ENCODE assay signal across 15 mouse cellular contexts in genomic region chr19:5603664-5604063, GRCm38 (mm10). TPM values are rescaled to one million over a fixed set of nuclear protein-coding genes. Genes with fewer than 3 reads are reported as not detected.
DNase-seq lines count a peak whose midpoint lies in the region; ATAC-seq lines count a peak whose summit lies in the region.
"Had no signal": no experiment of that assay in that cellular context is flagged by ENCODE, and none has a peak within 500 bp of the region (broad histone marks: within the 10 kb centered on the region; RNA-seq: fewer than 3 reads in every experiment).

No protein-coding gene starts in this region.

- no peak overlapping the region for H3K4me2 ChIP-seq in heart, embryonic 15.5 days
- no peak overlapping the region for H3K4me2 ChIP-seq in neural tube, embryonic 13.5 days

- peaks cover 22% of the 10 kb centered on the region for H3K4me1 ChIP-seq in heart, embryonic 15.5 days (replicated peaks)
- H3K4me1 ChIP-seq in neural tube, embryonic 13.5 days (replicated peaks), result peaks cover 33% of the 10 kb centered on the region

- no peaks in the 10 kb centered on the region for H3K27me3 ChIP-seq in heart, embryonic 15.5 days
- no peaks in the 10 kb centered on the region for H3K27me3 ChIP-seq in neural tube, embryonic 13.5 days
- H3K27me3 ChIP-seq: CH12.LX had no signal

- no peaks in the 10 kb centered on the region for H3K9me3 ChIP-seq in heart, embryonic 15.5 days (replicated peaks)
- H3K9me3 ChIP-seq in neural tube, embryonic 13.5 days, result no peaks in the 10 kb centered on the region

- WGBS in heart, embryonic 15.5 days, result 88% methylated on average over 7 of the region's 7 CpGs
- 89% methylated on average over 7 of the region's 7 CpGs for WGBS in neural tube, embryonic 13.5 days

- peak overlapping the region; percentile 81; the same call in 1 of the 2 replicates for H3K4me3 ChIP-seq in heart, embryonic 15.5 days
- H3K4me3 ChIP-seq in neural tube, embryonic 13.5 days, result no peak overlapping the region

- H3K36me3 ChIP-seq in heart, embryonic 15.5 days, result peaks cover 59% of the 10 kb centered on the region
- H3K36me3 ChIP-seq in neural tube, embryonic 13.5 days, result peaks cover 60% of the 10 kb centered on the region

- ATAC-seq in heart, embryonic 15.5 days (replicated peaks; ENCODE audit: insufficient number of reproducible peaks, insufficient read depth, low FRiP score, low read depth), result no peak
- no peak for ATAC-seq in neural tube, embryonic 13.5 days (ENCODE audit: low read depth)

- peak; percentile 20 for DNase-seq in cerebellum, adult 11-12 months
- no peak for DNase-seq in cerebellum, adult 11 months
- DNase-seq in heart, adult 18-20 months, result no peak
- no peak for DNase-seq in neural tube, embryonic 10.5 days (ENCODE audit: extremely low spot score, low spot score)
- no peak for DNase-seq in thymus, postnatal 10 days (ENCODE audit: low spot score in 2 of 2)
- no peak for DNase-seq in lung, adult 18-20 months
- DNase-seq: gastrocnemius, postnatal 25 days; heart, postnatal 10 days; left cerebral cortex, postnatal 4 days; lung, postnatal 10 days; thymus, postnatal 25 days had no signal

- H3K27ac ChIP-seq in heart, embryonic 15.5 days, result no peak overlapping the region
- H3K27ac ChIP-seq in neural tube, embryonic 13.5 days (replicated peaks), result no peak overlapping the region

- H3K9ac ChIP-seq in heart, embryonic 15.5 days, result 0 out of 2 replicates have a peak overlapping the region, but pooled peaks have one; percentile 4
- H3K9ac ChIP-seq in neural tube, embryonic 13.5 days, result peak overlapping the region; percentile 94; the same call in 1 of the 2 replicates

RNA-seq across cellular contexts. Expression of gene Rnaseh2c, which starts 2.0 kb away (rescaled TPM):
- polyA plus RNA-seq in heart, embryonic 15.5 days (2015; fragmentation: Nextera tagmentation; extraction: Ambion mirVana), result 89.7 and 96.1 TPM in 2 replicates
- 10 to 100 TPM; 56.5 to 59.3 TPM for total RNA-seq in heart, adult 18-20 months (2021)
- polyA plus RNA-seq in neural tube, embryonic 13.5 days (2015; fragmentation: Nextera tagmentation; extraction: Ambion mirVana), result 79.2 and 87.8 TPM in 2 replicates

RNA-seq across cellular contexts. Expression of gene Kat5, which starts 6.4 kb away (rescaled TPM):
- 29.6 and 35.3 TPM in 2 replicates for polyA plus RNA-seq in heart, embryonic 15.5 days (2015; fragmentation: Nextera tagmentation; extraction: Ambion mirVana)
- 10 to 100 TPM; 20.5 to 31.3 TPM for total RNA-seq in heart, adult 18-20 months (2021)
- polyA plus RNA-seq in neural tube, embryonic 13.5 days (2015; fragmentation: Nextera tagmentation; extraction: Ambion mirVana), result 72.3 and 77.2 TPM in 2 replicates

RNA-seq across cellular contexts. Expression of gene Rela, which starts 33.6 kb away (rescaled TPM):
- 33.2 and 46.7 TPM in 2 replicates for polyA plus RNA-seq in heart, embryonic 15.5 days (2015; fragmentation: Nextera tagmentation; extraction: Ambion mirVana)
- total RNA-seq in heart, adult 18-20 months (2021), result 10 to 100 TPM; 25.4 to 30.2 TPM
- polyA plus RNA-seq in neural tube, embryonic 13.5 days (2015; fragmentation: Nextera tagmentation; extraction: Ambion mirVana), result 33.8 and 36.5 TPM in 2 replicates

RNA-seq across cellular contexts. Expression of gene Ap5b1, which starts 35.8 kb away (rescaled TPM):
- polyA plus RNA-seq in heart, embryonic 15.5 days (2015; fragmentation: Nextera tagmentation; extraction: Ambion mirVana), result 2.0 and 4.5 TPM in 2 replicates
- total RNA-seq in heart, adult 18-20 months (2021), result 1 to 10 TPM; 2.8 to 4.3 TPM
- polyA plus RNA-seq in neural tube, embryonic 13.5 days (2015; fragmentation: Nextera tagmentation; extraction: Ambion mirVana), result 2.9 and 3.5 TPM in 2 replicates

RNA-seq across cellular contexts. Expression of gene Ovol1, which starts 43.2 kb away (rescaled TPM):
- 0.25 and 0.87 TPM in 2 replicates for polyA plus RNA-seq in heart, embryonic 15.5 days (2015; fragmentation: Nextera tagmentation; extraction: Ambion mirVana)
- not detected for total RNA-seq in heart, adult 18-20 months (2021)
- 0.11 TPM in 1 of 2 replicates, not detected in the other for polyA plus RNA-seq in neural tube, embryonic 13.5 days (2015; fragmentation: Nextera tagmentation; extraction: Ambion mirVana)
- total RNA-seq: CH12.LX; gastrocnemius, postnatal 25 days; heart, postnatal 10 days; layer of hippocampus, postnatal 10 days; left cerebral cortex, postnatal 4 days had no signal
